Mouse (Mus musculus) kidney, postnatal 25 days (tissue): ENCODE results near the gene Ddo.

ENCODE experiments used
- DNase-seq, 2 experiments: peaks; one replicate each; pipeline ENCODE4 v3.0.0; 2021; ENCODE audit warnings: mixed read lengths in 2 of 2

Gene Ddo

GRCm38 (mm10) chr10:40719062-40719461 lies 89.3 kb downstream of the Ddo start:
- DNase-seq: no peak

GRCm38 (mm10) chr10:40720883-40721282 lies 91.1 kb downstream of the Ddo start:
- DNase-seq: no peak

- no peak for DNase-seq
Measured at GRCm38 (mm10) chr10:40724342-40724741, 94.5 kb downstream of the Ddo start.

- DNase-seq: peak; percentile 37 to 45
Measured at GRCm38 (mm10) chr10:40725066-40725465, 95.3 kb downstream of the Ddo start.

GRCm38 (mm10) chr10:40725471-40725870 lies 95.7 kb downstream of the Ddo start:
- DNase-seq: no peak

- DNase-seq: no peak
Measured at GRCm38 (mm10) chr10:40726288-40726902, 96.6 kb downstream of the Ddo start.

GRCm38 (mm10) chr10:40726989-40727388 lies 97.2 kb downstream of the Ddo start:
- no peak for DNase-seq

GRCm38 (mm10) chr10:40730200-40730599 lies 100.4 kb downstream of the Ddo start:
- DNase-seq: no peak
